Mouse (Mus musculus): ENCODE results near the gene Vmn2r12.
"Not testable (repeated sequence)": the region's sequence is repeated elsewhere in the genome, so short reads cannot be mapped to it uniquely, and the experiment has no call there.

The Vmn2r12 gene

DNA sequence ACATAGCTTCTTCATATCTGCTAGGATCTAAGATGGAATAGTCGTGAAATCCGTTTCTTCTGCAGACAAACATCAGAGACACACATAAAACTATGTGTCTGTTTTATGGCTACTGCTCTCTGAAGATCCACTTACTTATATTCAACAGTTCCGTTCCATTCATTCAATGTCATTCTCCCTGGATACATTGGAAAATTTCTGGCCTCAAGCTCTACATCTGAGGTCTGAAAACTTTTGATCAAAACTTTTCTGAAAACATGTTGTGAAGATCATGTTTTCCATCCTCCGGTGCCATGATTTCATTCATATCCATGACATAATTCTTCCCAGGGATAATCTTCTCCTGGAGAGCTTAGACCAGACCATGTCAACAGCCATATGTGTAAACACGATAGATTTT is at the start of gene Vmn2r12:
Gene Vmn2r12, minus strand, starts transcription at position 101 of the 400 bp plus-strand sequence.
- DNase-seq (ENCODE audit: extremely low spot score, low read depth, low spot score), result not testable (repeated sequence)

DNA sequence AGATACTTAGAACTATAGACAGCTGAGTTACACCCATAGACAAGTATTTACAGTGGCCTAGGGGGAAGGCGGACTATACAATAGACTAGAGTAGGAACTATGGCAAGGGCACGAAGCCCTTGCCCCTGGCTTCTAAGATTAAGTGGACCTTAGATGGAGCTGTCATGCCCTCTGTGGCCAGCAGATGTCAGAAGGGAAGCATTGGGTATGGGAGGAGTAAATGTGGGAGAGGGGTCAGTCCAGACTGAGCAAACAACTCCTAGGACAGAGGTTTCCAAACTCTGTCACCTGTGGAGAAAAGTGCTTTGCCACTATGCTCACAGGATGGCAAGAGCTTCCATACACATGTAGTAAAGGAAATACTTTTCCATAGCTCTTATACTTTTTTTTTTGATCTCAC is 41.8 kb upstream of the Vmn2r12 start:
- no peak for DNase-seq (ENCODE audit: extremely low spot score, low read depth, low spot score)

GRCm38 (mm10) chr5:109136731-109137130 is 39.0 kb upstream of the Vmn2r12 start:
- no peak for DNase-seq (ENCODE audit: extremely low spot score, low read depth, low spot score)

- not testable (repeated sequence) for DNase-seq (ENCODE audit: extremely low spot score, low read depth, low spot score)
These were observed 1.3 kb downstream of the Vmn2r12 start for GRCm38 (mm10) chr5:109096482-109096881.

DNA sequence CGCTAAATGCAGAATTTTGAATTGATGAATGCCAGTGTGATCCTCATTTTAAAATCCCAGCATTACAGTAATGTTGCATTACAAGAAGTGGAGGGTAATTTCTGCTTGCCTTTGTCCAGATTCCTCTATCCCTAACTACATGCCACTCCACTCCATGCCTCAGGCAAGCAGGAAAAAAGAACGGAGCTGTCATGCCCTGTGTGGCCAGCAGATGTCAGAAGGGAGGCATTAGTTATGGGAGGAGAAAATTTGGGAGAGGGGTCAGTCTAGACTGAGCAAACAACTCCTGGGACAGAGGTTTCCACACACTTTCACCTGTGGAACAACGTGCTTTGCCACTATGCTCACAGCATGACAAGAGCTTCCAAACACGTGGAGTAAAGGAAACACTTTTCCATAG is 25.7 kb downstream of the Vmn2r12 start:
- DNase-seq (ENCODE audit: extremely low spot score, low read depth, low spot score), result not testable (repeated sequence)

GRCm38 (mm10) chr5:109059469-109059868 is 38.3 kb downstream of the Vmn2r12 start, which contains the start of gene Vmn2r11:
Gene Vmn2r11, minus strand, starts transcription at chr5:109059569.
- DNase-seq (ENCODE audit: extremely low spot score, low read depth, low spot score), result not testable (repeated sequence)

- DNase-seq (ENCODE audit: extremely low spot score, low read depth, low spot score), result no peak
These were observed 42.5 kb downstream of the Vmn2r12 start for GRCm38 (mm10) chr5:109055286-109055685.

Data from hindlimb bud, embryonic 11.5 days (tissue).